Mouse (Mus musculus) liver, embryonic 14.5 days (tissue): ENCODE measurements around the gene Nlrc3. TPM values are rescaled to one million over a fixed set of nuclear protein-coding genes. Genes with fewer than 3 reads are reported as not detected.
"Not testable (repeated sequence)": the region's sequence is repeated elsewhere in the genome, so short reads cannot be mapped to it uniquely, and the experiment has no call there.

ENCODE experiments used
- ATAC-seq: fragments of 200-750 bp; cut with Nextera tagmentation; 2 replicates; pipeline ENCODE4 v1.8.0; 2017; ENCODE audit warnings: moderate number of reproducible peaks, mild to moderate bottlenecking, moderate library complexity; ENCODE audit not compliant: insufficient read depth
- DNase-seq, 3 experiments: peaks; one replicate each; pipeline ENCODE4 v3.0.0-alpha.2; 2012 to 2013; ENCODE audit warnings: low read depth in 3 of 3, low spot score in 3 of 3
- H3K27ac ChIP-seq: fragments of 300-500 bp; sonication (generic); 2 replicates; pipeline ENCODE4 v1.5.1; 2014; ENCODE audit warnings: moderate library complexity, mild to moderate bottlenecking, control low read depth, inconsistent platforms
- H3K27me3 ChIP-seq: fragments of 300-500 bp; sonication (generic); 2 replicates; pipeline ENCODE4 v1.6.1; 2014; ENCODE audit warnings: mild to moderate bottlenecking, low read length, moderate library complexity; ENCODE audit not compliant: control insufficient read depth, insufficient read depth
- H3K36me3 ChIP-seq: fragments of 300-500 bp; sonication (generic); replicated peaks from 2 replicates; pipeline ENCODE4 v1.6.1; 2014; ENCODE audit warnings: low read depth; ENCODE audit not compliant: control insufficient read depth, insufficient read depth
- H3K4me1 ChIP-seq, 2 experiments: fragments of 200-500 bp in 1 of 2; fragments of 300-500 bp in 1 of 2; sonication (generic) in 1 of 2; replicated peaks; 2 replicates each; pipeline ENCODE4 v1.6.1; 2012 to 2014; ENCODE audit warnings: antibody characterized with exemption in 1 of 2, inconsistent platforms in 1 of 2, low read length in 1 of 2; ENCODE audit not compliant: control insufficient read depth in 2 of 2, insufficient read depth in 2 of 2
- H3K4me2 ChIP-seq: fragments of 300-500 bp; sonication (generic); 2 replicates; pipeline ENCODE4 v1.6.1; 2014; ENCODE audit warnings: low read depth, mild to moderate bottlenecking, control low read depth, moderate library complexity
- H3K4me3 ChIP-seq, 2 experiments: fragments of 200-500 bp in 1 of 2; fragments of 300-500 bp in 1 of 2; sonication (generic) in 1 of 2; 2 replicates each; pipeline ENCODE4 v1.5.1; 2012 to 2014; ENCODE audit warnings: low read depth in 2 of 2, low read length in 2 of 2, mild to moderate bottlenecking in 2 of 2, control low read depth in 1 of 2, inconsistent platforms in 1 of 2, moderate library complexity in 1 of 2; ENCODE audit not compliant: insufficient read depth in 1 of 2
- H3K9ac ChIP-seq: fragments of 300-500 bp; sonication (generic); replicated peaks from 2 replicates; pipeline ENCODE4 v1.6.1; 2014; ENCODE audit warnings: mild to moderate bottlenecking, control low read depth, moderate library complexity
- H3K9me3 ChIP-seq: fragments of 300-500 bp; sonication (generic); 2 replicates; pipeline ENCODE4 v1.6.1; 2016; ENCODE audit warnings: low read length, mixed read lengths; ENCODE audit not compliant: control insufficient read depth
- CTCF ChIP-seq: IDR thresholded peaks from 2 replicates; pipeline ENCODE4 v1.5.1; 2016; ENCODE audit warnings: antibody characterized with exemption, low read depth, control low read depth
- EP300 ChIP-seq: IDR thresholded peaks from 2 replicates; pipeline ENCODE4 v1.6.1; 2016; ENCODE audit warnings: antibody characterized with exemption, low read depth
- WGBS: fragments of 180-500 bp; shearing (Covaris S2); extraction: QIAGEN DNeasy Blood & Tissue Kit; methylation state at CpG from one replicate; pipeline ENCODE4 v1.1.7; 2014; ENCODE audit not compliant: insufficient replicate concordance; 5-methylcytosine and 5-hydroxymethylcytosine counted together
- polyA plus RNA-seq, 2 experiments: library from polyadenylated mRNA; depleted of rRNA in 1 of 2; stranded (reverse) in 1 of 2; unstranded in 1 of 2; fragments of >200 nt; fragmentation: Nextera tagmentation in 1 of 2; extraction: Ambion mirVana in 1 of 2; gene quantifications; 2 replicates each; pipeline versions ENCODE4 v1.2.1 to v1.2.3; 2012 to 2014

Nlrc3 gene
- polyA plus RNA-seq, 2 experiments: 0.09 to 0.33 TPM

DNA sequence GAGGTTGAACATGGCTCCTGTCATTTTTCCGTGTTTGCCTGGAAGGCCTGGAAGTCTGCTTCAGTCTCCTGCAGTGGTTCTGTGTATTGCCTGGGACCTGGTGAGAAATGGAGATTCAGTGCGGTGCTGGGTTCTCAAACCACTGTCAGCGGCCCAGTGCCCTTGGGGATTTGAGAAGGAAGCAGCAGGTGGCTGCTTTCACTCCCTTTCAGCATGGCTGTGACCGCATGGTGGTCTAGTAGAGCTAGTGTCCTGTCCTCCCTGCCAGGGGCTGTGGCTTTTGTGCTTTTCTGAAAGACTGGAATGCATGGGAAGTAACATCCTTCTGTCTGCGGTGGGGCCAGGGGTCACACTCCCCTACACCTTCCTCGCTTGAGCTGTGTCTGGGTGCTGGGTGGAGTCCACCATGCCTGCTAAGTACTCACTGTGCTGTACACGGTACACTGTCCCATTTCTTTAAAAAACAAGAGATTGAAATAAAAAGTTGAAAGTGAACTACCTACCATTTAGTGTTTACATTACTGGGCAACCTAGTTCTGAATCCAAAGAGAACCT, 6.8 kb upstream of the Nlrc3 start:
- TF ChIP-seq EP300 (no peak), CTCF (no peak)
- H3K9me3 ChIP-seq: no peaks in the 10 kb centered on the region
- 79% methylated on average over 7 of the region's 7 CpGs for WGBS
- no peak overlapping the region for H3K4me2 ChIP-seq
- H3K36me3 ChIP-seq: peaks cover 53% of the 10 kb centered on the region
- ATAC-seq (no peak), DNase-seq (no peak)
- no peaks in the 10 kb centered on the region for H3K4me1 ChIP-seq
- H3K27me3 ChIP-seq: no peaks in the 10 kb centered on the region
- no peak overlapping the region for H3K9ac ChIP-seq
- H3K4me3 ChIP-seq: no peak overlapping the region
- H3K27ac ChIP-seq: no peak overlapping the region

DNA sequence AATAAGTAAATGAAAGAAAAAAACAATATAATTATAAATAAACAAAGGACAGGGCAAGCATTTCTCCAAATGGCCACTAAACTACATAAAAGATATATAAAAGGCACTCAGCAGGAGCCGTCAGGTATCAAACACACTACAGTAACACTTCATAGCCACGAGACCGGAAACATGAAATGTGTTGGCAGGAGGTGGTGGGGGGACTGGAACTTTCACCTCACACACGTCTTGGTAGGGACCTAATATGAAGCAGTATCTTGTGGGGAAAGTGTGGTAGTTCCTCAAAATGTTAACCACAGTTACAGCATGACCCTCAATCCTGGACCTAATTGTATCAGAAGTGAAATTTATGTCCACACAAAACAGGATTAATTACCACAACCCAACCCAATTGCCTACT, 5.7 kb upstream of the Nlrc3 start:
- TF ChIP-seq EP300: no peak
- no peak for TF ChIP-seq CTCF
- H3K36me3 ChIP-seq: peaks cover 44% of the 10 kb centered on the region
- H3K4me1 ChIP-seq: no peaks in the 10 kb centered on the region
- H3K27ac ChIP-seq: no peak overlapping the region
- 56% methylated on average over 4 of the region's 4 CpGs for WGBS
- DNase-seq (no peak), ATAC-seq (no peak)
- H3K9me3 ChIP-seq: no peaks in the 10 kb centered on the region
- H3K27me3 ChIP-seq: no peaks in the 10 kb centered on the region
- H3K4me3 ChIP-seq: no peak overlapping the region
- no peak overlapping the region for H3K9ac ChIP-seq
- no peak overlapping the region for H3K4me2 ChIP-seq

DNA sequence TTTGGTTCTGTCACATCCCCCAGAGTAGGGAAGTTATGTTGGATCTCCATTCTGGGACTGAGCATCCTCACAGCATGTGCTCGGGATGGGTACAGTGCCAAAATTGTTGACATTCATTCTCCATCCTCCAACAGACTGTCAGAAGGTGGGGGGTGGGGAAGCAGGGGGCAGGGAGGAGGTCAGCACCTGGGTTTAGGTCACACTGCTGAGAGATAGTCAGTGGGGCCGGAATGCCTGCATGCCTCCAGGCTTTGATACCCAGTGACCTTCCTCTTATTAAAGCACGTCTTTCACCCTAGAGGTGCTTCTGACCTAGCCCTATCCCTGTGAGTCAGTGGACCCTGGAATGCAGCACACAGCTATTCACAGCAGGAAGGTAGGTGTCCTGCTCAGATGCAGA, 280 bp upstream of the Nlrc3 start:
- Histone ChIP-seq H3K4me2 (no peak overlapping the region), H3K27me3 (no peaks in the 10 kb centered on the region), H3K9me3 (no peaks in the 10 kb centered on the region), H3K4me3 (no peak overlapping the region), H3K36me3 (peaks cover 14% of the 10 kb centered on the region; the same call in 1 of the 2 replicates), H3K4me1 (peaks cover 0 to 6% of the 10 kb centered on the region in 2 experiments; a peak in 3 of 4 replicates), H3K9ac (no peak overlapping the region), H3K27ac (no peak overlapping the region)
- TF ChIP-seq CTCF (no peak), EP300 (no peak)
- ATAC-seq: no peak
- WGBS: 12% methylated on average over 3 of the region's 3 CpGs
- DNase-seq: no peak

DNA sequence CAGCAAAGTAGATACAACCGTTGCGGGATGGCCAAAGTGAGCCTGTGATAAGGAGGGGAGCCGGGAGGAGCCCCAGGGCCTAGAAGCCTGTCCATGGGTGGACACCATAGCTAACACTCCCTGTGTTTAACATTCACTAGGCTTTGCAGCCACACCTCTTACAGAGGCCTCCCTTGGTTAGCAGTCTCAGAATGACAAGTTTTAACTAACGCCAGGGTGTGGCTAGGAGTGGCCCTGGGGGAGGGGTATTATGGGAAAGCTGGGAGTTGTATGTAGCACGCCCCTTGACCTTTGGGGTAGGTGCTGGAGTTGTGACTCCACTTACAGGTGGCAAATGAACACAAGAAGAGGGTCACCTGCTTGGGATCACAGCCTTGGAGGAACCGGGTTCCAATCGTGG, 774 bp downstream of the Nlrc3 start:
- Histone ChIP-seq H3K27ac (no peak overlapping the region), H3K36me3 (peaks cover 11% of the 10 kb centered on the region; the same call in 1 of the 2 replicates), H3K9me3 (no peaks in the 10 kb centered on the region), H3K4me3 (no peak overlapping the region), H3K9ac (no peak overlapping the region), H3K27me3 (no peaks in the 10 kb centered on the region), H3K4me1 (peaks cover 0 to 6% of the 10 kb centered on the region in 2 experiments; a peak in 3 of 4 replicates), H3K4me2 (no peak overlapping the region)
- ATAC-seq (peak; percentile 45; the same call in 1 of the 2 replicates), DNase-seq (no peak)
- no peak for TF ChIP-seq EP300
- no peak for TF ChIP-seq CTCF
- 34% methylated on average over 7 of the region's 7 CpGs for WGBS

DNA sequence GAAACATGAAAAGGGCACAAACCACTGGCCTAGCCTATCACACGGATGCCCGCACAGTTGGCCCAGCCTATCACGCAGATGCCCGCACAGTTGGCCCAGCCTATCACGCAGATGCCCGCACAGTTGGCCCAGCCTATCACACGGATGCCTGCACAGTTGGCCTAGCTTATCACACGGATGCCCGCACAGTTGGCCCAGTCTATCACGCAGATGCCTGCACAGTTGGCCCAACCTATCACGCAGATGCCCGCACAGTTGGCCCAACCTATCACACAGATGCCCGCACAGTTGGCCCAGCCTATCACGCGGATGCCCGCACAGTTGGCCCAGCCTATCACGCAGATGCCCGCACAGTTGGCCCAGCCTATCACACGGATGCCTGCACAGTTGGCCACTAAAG, 2.0 kb downstream of the Nlrc3 start:
- H3K36me3 ChIP-seq, DNase-seq, H3K27me3 ChIP-seq, H3K4me1 ChIP-seq, H3K9ac ChIP-seq, H3K4me2 ChIP-seq, ATAC-seq, H3K4me3 ChIP-seq, H3K27ac ChIP-seq, H3K9me3 ChIP-seq: not testable (repeated sequence)
- WGBS: 80% methylated on average over 19 of the region's 19 CpGs
